20 mouse cellular contexts compared by ENCODE assay signal in genomic region chr8:109725106-109725505, GRCm38 (mm10). TPM values are rescaled to one million over a fixed set of nuclear protein-coding genes. Genes with fewer than 3 reads are reported as not detected.
A peak's percentile ranks its signal among the peaks of the same experiment; 100 is the strongest.
DNase-seq lines count a peak whose midpoint lies in the region; ATAC-seq and TF ChIP-seq lines count a peak whose summit lies in the region.
"Had no signal": no experiment of that assay in that cellular context is flagged by ENCODE, and none has a peak within 500 bp of the region (broad histone marks: within the 10 kb centered on the region; RNA-seq: fewer than 3 reads in every experiment).

No protein-coding gene starts in this region.

- H3K27ac ChIP-seq in hindbrain, embryonic 14.5 days, result no peak overlapping the region
- H3K27ac ChIP-seq: embryonic facial prominence, embryonic 15.5 days; forebrain, embryonic 10.5 days; heart, adult 2 months had no signal

- in situ Hi-C loops in Patski (cut with MboI; ENCODE audit: low pct_unique_long_range_greater_than_20kb), result no loop called here

- no peaks in the 10 kb centered on the region for H3K4me1 ChIP-seq in hindbrain, embryonic 14.5 days (replicated peaks; ENCODE audit: control insufficient read depth, insufficient read depth, low read length)
- H3K4me1 ChIP-seq: embryonic facial prominence, embryonic 15.5 days; forebrain, embryonic 10.5 days; heart, embryonic 12.5 days had no signal

- 88% methylated on average over 3 of the region's 3 CpGs for WGBS in hindbrain, embryonic 14.5 days

- no peak overlapping the region for H3K4me3 ChIP-seq in hindbrain, embryonic 14.5 days (replicated peaks; ENCODE audit: low read length)
- H3K4me3 ChIP-seq: embryonic facial prominence, embryonic 15.5 days; erythroblast, embryonic 14.5 days; forebrain, embryonic 10.5 days; heart, adult 2 months; heart, embryonic 12.5 days had no signal

- peak; percentile 41 for DNase-seq in kidney, adult 11 months
- DNase-seq in kidney, postnatal 4 days, result no peak
- DNase-seq in Patski (ENCODE audit: low read depth, low spot score), result no peak
- peak; percentile 81 for DNase-seq in kidney, adult 9 months
- DNase-seq in kidney, postnatal 36 days, result peak; percentile 22 to 65
- no peak for DNase-seq in hindbrain, embryonic 14.5 days (ENCODE audit: low spot score)
- DNase-seq: adrenal gland, adult 8-10 months; adrenal gland, postnatal 36 days; cerebellum, adult 8-10 months; cerebellum, postnatal 14 days; embryo, embryonic 11 days; gastrocnemius, postnatal 10 days; heart, adult 2 months; heart, postnatal 36 days had no signal

- POLR2A ChIA-PET in Patski (lab: Charles Lee), result no interaction called here

- no peaks in the 10 kb centered on the region for H3K27me3 ChIP-seq in Patski
- no peaks in the 10 kb centered on the region for H3K27me3 ChIP-seq in hindbrain, embryonic 14.5 days (ENCODE audit: control insufficient read depth, insufficient read depth, low read length)
- H3K27me3 ChIP-seq: embryonic facial prominence, embryonic 15.5 days; heart, embryonic 12.5 days had no signal

- H3K36me3 ChIP-seq in hindbrain, embryonic 14.5 days (replicated peaks; ENCODE audit: control insufficient read depth, insufficient read depth), result peaks cover 96% of the 10 kb centered on the region

- no peaks in the 10 kb centered on the region for H3K9me3 ChIP-seq in hindbrain, embryonic 14.5 days (ENCODE audit: control insufficient read depth, low read length)
- H3K9me3 ChIP-seq: embryonic facial prominence, embryonic 15.5 days; forebrain, embryonic 10.5 days; heart, embryonic 12.5 days had no signal

- peak; percentile 46 for ATAC-seq in Patski
- no peak for ATAC-seq in hindbrain, embryonic 14.5 days (ENCODE audit: low FRiP score)
- ATAC-seq: forebrain, embryonic 14.5 days; hindbrain, embryonic 16.5 days had no signal

- no peak overlapping the region for H3K9ac ChIP-seq in hindbrain, embryonic 14.5 days
- H3K9ac ChIP-seq: embryonic facial prominence, embryonic 15.5 days; heart, embryonic 12.5 days had no signal

- CTCF ChIA-PET in Patski (lab: Charles Lee), result interaction anchor here (0.7 to 3.5 kb wide), 5 partner anchors 11 to 50 kb away, joined by 3 to 16 read pairs (median 4); no protein-coding TSS in a partner anchor

- TF ChIP-seq CTCF in Patski (IDR thresholded peaks at IDR 0.05), result no peak

- H3K4me2 ChIP-seq in hindbrain, embryonic 14.5 days (replicated peaks), result no peak overlapping the region
- H3K4me2 ChIP-seq: embryonic facial prominence, embryonic 15.5 days; heart, embryonic 12.5 days had no signal

RNA-seq across cellular contexts. Expression of gene Atxn1l, which starts 12.4 kb away (rescaled TPM):
- polyA plus RNA-seq in Patski (2021), result 40.5 TPM
- polyA plus RNA-seq in hindbrain, embryonic 14.5 days (2014; fragmentation: Nextera tagmentation; extraction: Ambion mirVana), result 4.6 TPM in 2 replicates

RNA-seq across cellular contexts. Expression of gene Zfp821, which starts 19.8 kb away (rescaled TPM):
- polyA plus RNA-seq in Patski (2021), result 28.7 TPM
- polyA plus RNA-seq in hindbrain, embryonic 14.5 days (2014; fragmentation: Nextera tagmentation; extraction: Ambion mirVana), result 71.4 and 75.8 TPM in 2 replicates

RNA-seq across cellular contexts. Expression of gene Ist1, which starts 32.0 kb away (rescaled TPM):
- polyA plus RNA-seq in Patski (2021), result 104 TPM
- polyA plus RNA-seq in hindbrain, embryonic 14.5 days (2014; fragmentation: Nextera tagmentation; extraction: Ambion mirVana), result 154 and 164 TPM in 2 replicates

RNA-seq across cellular contexts. Expression of gene Ap1g1, which starts 53.2 kb away (rescaled TPM):
- polyA plus RNA-seq in Patski (2021), result 104 TPM
- 39.1 and 46.5 TPM in 2 replicates for polyA plus RNA-seq in hindbrain, embryonic 14.5 days (2014; fragmentation: Nextera tagmentation; extraction: Ambion mirVana)

Comparison
In these comparisons a context has a peak if more than half of its experiments do, and no peak if none do; other contexts are left out.
1. DNase-seq: peak in kidney, adult 11 months (single experiment), kidney, adult 9 months (single experiment) and kidney, postnatal 36 days (2 of 2); none in kidney, postnatal 4 days (0 of 2), Patski (single experiment) and hindbrain, embryonic 14.5 days (single experiment).